Mouse (Mus musculus) heart, embryonic 10.5 days (tissue): ENCODE data around the gene Adamts1. TPM values are rescaled to one million over a fixed set of nuclear protein-coding genes. Genes with fewer than 3 reads are reported as not detected.

Experiments used
- DNase-seq: peaks from one replicate; pipeline ENCODE4 v3.0.0-alpha.2; 2017; ENCODE audit warnings: low spot score
- H3K27ac ChIP-seq: fragments of 300-500 bp; sonication (generic); 2 replicates; pipeline ENCODE4 v1.5.1; 2016; ENCODE audit warnings: mild to moderate bottlenecking
- H3K27me3 ChIP-seq: fragments of 300-500 bp; sonication (generic); 2 replicates; pipeline ENCODE4 v1.6.1; 2016; ENCODE audit warnings: mild to moderate bottlenecking; ENCODE audit not compliant: poor library complexity, insufficient read depth, severe bottlenecking
- H3K36me3 ChIP-seq: fragments of 300-500 bp; sonication (generic); 2 replicates; pipeline ENCODE4 v1.6.1; 2016; ENCODE audit warnings: mild to moderate bottlenecking, moderate library complexity
- H3K4me1 ChIP-seq: fragments of 300-500 bp; sonication (generic); 2 replicates; pipeline ENCODE4 v1.6.1; 2016; ENCODE audit warnings: mild to moderate bottlenecking
- H3K4me3 ChIP-seq: fragments of 300-500 bp; sonication (generic); 2 replicates; pipeline ENCODE4 v1.5.1; 2016; ENCODE audit warnings: mild to moderate bottlenecking, moderate library complexity
- H3K9me3 ChIP-seq: fragments of 300-500 bp; sonication (generic); 2 replicates; pipeline ENCODE4 v1.6.1; 2016; ENCODE audit warnings: mild to moderate bottlenecking, moderate library complexity
- WGBS: fragments of 180-500 bp; shearing (Covaris S2); methylation state at CpG from one replicate; pipeline ENCODE4 v1.1.7; 2016; 5-methylcytosine and 5-hydroxymethylcytosine counted together
- polyA plus RNA-seq: library from polyadenylated mRNA; unstranded; fragments of >200 nt; fragmentation: Nextera tagmentation; extraction: Ambion mirVana; gene quantifications from 2 replicates; pipeline ENCODE4 v1.2.1, GENCODE M21; 2016

Gene Adamts1
- polyA plus RNA-seq: 53.5 and 54.7 TPM in 2 replicates

GRCm38 (mm10) chr16:85802954-85803353 lies at the start of gene Adamts1:
TSS of gene Adamts1 (minus strand) at chr16:85803113.
- Histone ChIP-seq H3K27me3 (no peaks in the 10 kb centered on the region), H3K36me3 (peaks cover 23% of the 10 kb centered on the region), H3K4me3 (peak within 1 kb of the TSS; percentile 79), H3K9me3 (no peaks in the 10 kb centered on the region), H3K4me1 (peaks cover 15% of the 10 kb centered on the region), H3K27ac (peak within 1 kb of the TSS; percentile 94)
- DNase-seq: peak; percentile 95
- under 1% methylated on average over 26 of the region's 26 CpGs for WGBS

DNA sequence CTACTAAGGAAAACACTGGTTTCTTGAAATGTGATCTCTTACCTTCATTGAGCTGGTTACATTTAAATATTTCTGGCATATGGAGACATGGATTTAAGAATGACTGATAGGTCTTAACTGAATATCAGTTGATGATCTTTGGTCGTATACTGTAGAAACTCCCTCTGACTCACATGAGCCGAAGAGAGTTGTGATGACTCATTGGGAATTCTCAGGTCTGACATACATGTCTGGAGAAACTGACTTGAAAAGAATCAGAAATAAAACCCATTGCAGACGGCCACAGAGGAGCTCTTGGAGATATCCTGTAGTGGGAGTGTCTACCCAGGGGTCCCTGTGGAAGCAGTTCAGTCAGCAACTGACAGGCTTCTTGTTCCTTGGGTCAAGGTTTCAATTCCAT lies 24.2 kb upstream of the Adamts1 start:
- H3K4me1 ChIP-seq: no peaks in the 10 kb centered on the region
- no peaks in the 10 kb centered on the region for H3K27me3 ChIP-seq
- 63% methylated on average over 3 of the region's 3 CpGs for WGBS
- H3K9me3 ChIP-seq: no peaks in the 10 kb centered on the region
- no peak for DNase-seq
- H3K36me3 ChIP-seq: no peaks in the 10 kb centered on the region
- H3K4me3 ChIP-seq: no peak overlapping the region
- no peak overlapping the region for H3K27ac ChIP-seq

GRCm38 (mm10) chr16:85822330-85822916 lies 19.5 kb upstream of the Adamts1 start:
- Histone ChIP-seq H3K4me3 (no peak overlapping the region), H3K27me3 (no peaks in the 10 kb centered on the region), H3K4me1 (no peaks in the 10 kb centered on the region), H3K27ac (no peak overlapping the region), H3K36me3 (no peaks in the 10 kb centered on the region), H3K9me3 (no peaks in the 10 kb centered on the region)
- no peak for DNase-seq
- 52% methylated on average over 5 of the region's 5 CpGs for WGBS

DNA sequence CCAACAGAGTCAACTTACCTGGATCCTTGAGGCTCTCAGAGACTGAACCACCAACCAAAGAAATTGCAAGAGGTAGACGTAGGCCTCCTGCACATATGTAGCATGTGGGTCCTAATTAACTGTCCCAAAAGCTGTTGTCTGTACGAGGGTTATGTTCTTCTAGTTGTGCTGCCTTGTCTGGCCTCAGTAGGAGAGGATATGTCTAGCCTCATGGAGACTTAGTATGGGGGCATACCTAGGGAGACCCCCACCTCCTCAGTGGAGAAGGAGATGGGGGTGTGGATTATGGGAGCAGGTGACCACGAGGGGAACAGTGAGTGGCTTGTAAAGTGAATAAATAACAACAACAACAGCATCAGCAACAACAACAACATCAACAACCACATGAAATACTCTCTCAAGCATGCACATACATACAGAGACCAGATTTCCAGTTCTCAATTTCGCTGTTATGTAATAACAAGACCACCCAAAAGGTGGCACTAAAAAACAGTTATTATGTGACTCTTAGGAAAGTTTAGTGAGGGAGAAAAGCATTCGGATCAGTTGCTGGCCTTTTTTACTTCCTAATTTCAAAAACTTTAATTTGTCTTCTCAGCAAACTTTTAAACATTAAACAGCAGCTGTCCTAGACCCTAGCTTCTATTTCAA lies 17.0 kb upstream of the Adamts1 start:
- H3K36me3 ChIP-seq: no peaks in the 10 kb centered on the region
- WGBS: 54% methylated on average over 5 of the region's 5 CpGs
- H3K27me3 ChIP-seq: no peaks in the 10 kb centered on the region
- H3K4me1 ChIP-seq: no peaks in the 10 kb centered on the region
- no peak overlapping the region for H3K27ac ChIP-seq
- no peaks in the 10 kb centered on the region for H3K9me3 ChIP-seq
- H3K4me3 ChIP-seq: no peak overlapping the region
- no peak for DNase-seq

GRCm38 (mm10) chr16:85814116-85814515 lies 11.2 kb upstream of the Adamts1 start:
- Histone ChIP-seq H3K9me3 (no peaks in the 10 kb centered on the region), H3K4me1 (no peaks in the 10 kb centered on the region), H3K36me3 (no peaks in the 10 kb centered on the region), H3K27me3 (no peaks in the 10 kb centered on the region), H3K27ac (no peak overlapping the region), H3K4me3 (no peak overlapping the region)
- 77% methylated on average over 2 of the region's 2 CpGs for WGBS
- DNase-seq: no peak

- no peak for DNase-seq
- WGBS: 16% methylated on average over 2 of the region's 2 CpGs
- Histone ChIP-seq H3K36me3 (no peaks in the 10 kb centered on the region), H3K9me3 (no peaks in the 10 kb centered on the region), H3K27ac (no peak overlapping the region), H3K4me3 (no peak overlapping the region), H3K27me3 (no peaks in the 10 kb centered on the region), H3K4me1 (0 out of 2 replicates have a peak, but pooled peaks cover 3% of the 10 kb centered on the region)
Measured at GRCm38 (mm10) chr16:85807626-85808025, 4.7 kb upstream of the Adamts1 start.

- 0 out of 2 replicates have a peak, but pooled peaks cover 7% of the 10 kb centered on the region for H3K4me1 ChIP-seq
- H3K36me3 ChIP-seq: no peaks in the 10 kb centered on the region
- H3K27me3 ChIP-seq: no peaks in the 10 kb centered on the region
- no peak for DNase-seq
- H3K9me3 ChIP-seq: no peaks in the 10 kb centered on the region
- H3K27ac ChIP-seq: no peak overlapping the region
- H3K4me3 ChIP-seq: no peak overlapping the region
- WGBS: 21% methylated on average over 3 of the region's 3 CpGs
Measured at GRCm38 (mm10) chr16:85807072-85807471, 4.2 kb upstream of the Adamts1 start.

- H3K4me1 ChIP-seq: 0 out of 2 replicates have a peak, but pooled peaks cover 7% of the 10 kb centered on the region
- no peak for DNase-seq
- H3K9me3 ChIP-seq: no peaks in the 10 kb centered on the region
- H3K27me3 ChIP-seq: no peaks in the 10 kb centered on the region
- WGBS: 83% methylated on average over 2 of the region's 2 CpGs
- no peaks in the 10 kb centered on the region for H3K36me3 ChIP-seq
- H3K4me3 ChIP-seq: no peak overlapping the region
- H3K27ac ChIP-seq: no peak overlapping the region
Measured at GRCm38 (mm10) chr16:85805581-85805980, 2.7 kb upstream of the Adamts1 start.

DNA sequence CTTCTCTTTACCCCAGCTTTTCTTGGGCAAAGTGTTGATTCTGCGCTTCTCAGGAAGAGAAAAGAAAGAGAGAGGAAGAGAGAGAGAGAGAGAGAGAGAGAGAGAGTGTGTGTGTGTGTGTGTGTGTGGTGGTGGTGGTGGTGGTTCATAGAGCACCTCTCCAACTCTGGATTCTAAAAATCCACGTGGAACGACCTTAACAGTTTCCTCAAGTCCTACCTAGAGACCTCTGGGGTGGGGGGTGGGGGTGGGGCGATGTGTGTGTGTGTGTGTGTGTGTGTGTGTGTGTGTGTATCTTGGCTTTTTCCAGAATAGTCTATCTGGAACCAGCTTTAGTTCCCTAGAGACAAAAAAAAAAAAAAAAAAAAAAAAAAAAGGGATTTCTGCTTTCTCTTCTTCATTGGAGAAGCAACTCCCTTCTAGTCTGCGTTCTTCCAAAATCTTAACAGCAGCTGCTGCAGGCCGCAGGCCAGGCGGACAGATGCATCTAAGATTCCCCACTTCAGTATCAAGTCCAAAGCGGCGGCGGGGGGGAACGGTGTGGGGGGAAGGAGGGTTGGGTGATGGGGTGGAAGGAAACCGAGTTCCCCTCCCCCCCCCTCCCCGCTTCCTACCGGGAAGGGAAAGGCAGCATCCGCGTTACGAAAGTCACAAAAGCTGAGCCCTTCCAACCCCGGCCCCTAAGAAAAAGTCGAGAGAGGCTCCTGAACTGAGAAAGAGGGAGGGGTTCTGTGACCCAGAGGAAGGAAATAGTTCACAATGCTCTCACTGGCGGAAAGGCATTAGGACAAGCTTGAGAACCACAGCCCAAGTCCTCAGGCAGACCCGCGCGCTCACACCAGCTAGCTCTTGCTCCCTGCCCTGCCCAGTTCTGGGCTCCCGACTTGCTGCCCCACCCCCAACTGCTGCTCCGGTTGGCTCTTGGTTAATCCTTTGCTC lies 969 bp upstream of the Adamts1 start:
- peak; percentile 92 for DNase-seq
- Histone ChIP-seq H3K27ac (peak overlapping the region; percentile 94), H3K27me3 (no peaks in the 10 kb centered on the region), H3K9me3 (no peaks in the 10 kb centered on the region), H3K4me1 (peaks cover 17% of the 10 kb centered on the region), H3K4me3 (peak overlapping the region; percentile 79), H3K36me3 (peaks cover 14% of the 10 kb centered on the region)
- under 1% methylated on average over 24 of the region's 25 CpGs for WGBS

DNA sequence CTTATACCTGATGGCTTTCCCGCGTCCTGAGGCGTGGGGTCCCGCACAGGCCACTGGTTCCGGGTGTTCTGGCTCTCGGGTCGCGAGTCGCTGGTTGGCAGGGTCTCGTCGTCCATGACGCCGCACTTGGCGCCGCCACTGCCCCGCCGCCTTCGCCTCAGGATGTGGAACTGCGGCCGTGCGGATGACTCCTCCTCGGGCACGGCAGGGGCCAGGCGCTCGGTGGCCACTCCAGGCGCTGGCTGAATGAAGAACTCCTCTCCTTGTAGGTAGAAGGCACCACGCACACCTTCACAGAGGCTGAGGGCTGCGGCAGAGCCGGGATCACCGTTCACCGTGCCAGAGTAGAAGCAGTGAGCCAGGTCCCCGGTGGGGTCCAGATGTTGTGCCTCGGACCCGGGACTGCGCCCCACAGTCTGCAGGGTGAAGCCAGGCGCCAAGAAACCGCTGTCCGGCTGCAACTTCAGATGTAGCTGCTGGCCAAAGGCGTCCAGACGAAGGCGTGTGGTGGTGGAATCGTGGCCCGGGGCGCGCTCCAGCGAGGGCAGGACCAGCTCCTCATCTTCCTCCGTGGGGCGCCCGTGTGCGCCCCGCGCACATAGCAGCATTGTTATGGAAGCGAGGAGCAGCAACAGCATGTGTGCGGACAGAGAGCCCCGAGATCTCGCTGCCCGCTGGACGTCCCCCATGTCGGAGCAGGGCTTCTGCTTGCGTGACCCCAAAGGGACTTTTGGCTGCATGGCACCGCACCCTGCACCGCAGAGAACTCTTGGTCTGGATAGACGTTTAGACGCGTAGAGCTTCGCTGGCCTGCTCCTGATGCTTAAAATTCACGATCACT lies 722 bp downstream of the Adamts1 start:
- H3K36me3 ChIP-seq: peaks cover 31% of the 10 kb centered on the region
- peak overlapping the region; percentile 94 for H3K27ac ChIP-seq
- peaks cover 14% of the 10 kb centered on the region for H3K4me1 ChIP-seq
- no peaks in the 10 kb centered on the region for H3K27me3 ChIP-seq
- no peaks in the 10 kb centered on the region for H3K9me3 ChIP-seq
- peak overlapping the region; percentile 79 for H3K4me3 ChIP-seq
- peak; percentile 84 for DNase-seq
- WGBS: under 1% methylated on average over 67 of the region's 67 CpGs

DNA sequence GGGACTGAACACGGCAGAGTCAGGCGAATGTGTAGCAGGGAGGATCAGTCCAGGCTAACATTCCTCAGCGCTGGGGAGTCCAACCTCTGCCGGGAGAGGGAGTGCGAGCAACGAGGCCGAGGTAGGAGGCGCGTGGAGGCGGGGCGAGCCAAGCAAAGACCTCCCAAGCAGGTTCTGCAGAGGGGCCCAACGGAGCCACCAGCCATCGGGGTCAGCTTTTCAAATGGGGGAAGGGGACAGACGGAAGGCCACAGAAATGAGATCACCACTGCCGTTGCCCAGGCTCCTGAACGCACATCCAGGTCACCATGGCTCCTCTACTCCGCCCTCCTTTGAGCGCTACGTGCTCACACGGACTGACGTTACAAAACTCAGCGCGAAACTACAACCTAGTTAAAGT lies 1.7 kb downstream of the Adamts1 start:
- H3K9me3 ChIP-seq: no peaks in the 10 kb centered on the region
- H3K27me3 ChIP-seq: no peaks in the 10 kb centered on the region
- H3K36me3 ChIP-seq: peaks cover 40% of the 10 kb centered on the region
- H3K4me3 ChIP-seq: peak overlapping the region; percentile 79
- peak; percentile 94 for DNase-seq
- under 1% methylated on average over 23 of the region's 23 CpGs for WGBS
- H3K4me1 ChIP-seq: peaks cover 14% of the 10 kb centered on the region
- peak overlapping the region; percentile 94 for H3K27ac ChIP-seq

DNA sequence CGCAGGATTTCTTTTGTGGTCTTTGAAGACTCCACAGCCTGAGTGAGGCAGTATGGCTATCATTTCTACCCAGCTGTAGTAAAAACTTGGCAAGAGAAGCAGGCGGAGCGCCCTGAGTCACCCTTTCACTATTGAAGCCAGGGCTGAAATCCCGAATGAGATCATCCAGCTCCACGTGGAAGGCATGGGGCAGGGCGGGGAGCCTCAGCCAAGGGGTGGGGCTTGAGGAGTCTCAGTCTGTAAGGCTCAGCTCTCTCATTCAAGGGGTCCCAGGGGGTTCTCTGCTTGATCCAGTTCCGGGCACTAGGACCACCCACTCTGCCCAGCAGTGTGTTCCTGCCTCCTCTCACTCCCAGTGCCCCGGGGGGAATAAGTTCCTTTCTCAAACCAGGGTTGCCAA lies 2.2 kb downstream of the Adamts1 start:
- Histone ChIP-seq H3K36me3 (peaks cover 46% of the 10 kb centered on the region), H3K4me1 (peaks cover 14% of the 10 kb centered on the region), H3K27ac (peak overlapping the region; percentile 94), H3K9me3 (no peaks in the 10 kb centered on the region), H3K4me3 (peak overlapping the region; percentile 79), H3K27me3 (no peaks in the 10 kb centered on the region)
- peak; percentile 94 for DNase-seq
- WGBS: 4% methylated on average over 8 of the region's 8 CpGs
